Mouse (Mus musculus) bone marrow macrophage, adult 2 months (primary cell): Measurements from ENCODE around the gene Reps2.

Experiments used
- CTCF ChIP-seq: IDR thresholded peaks from 2 replicates; pipeline ENCODE4 v1.5.1; 2012; ENCODE audit warnings: low read depth, mild to moderate bottlenecking, low read length, moderate library complexity
- POLR2A ChIP-seq: IDR thresholded peaks from 2 replicates; pipeline ENCODE4 v1.6.1; 2012; ENCODE audit warnings: mild to moderate bottlenecking, low read depth, low read length, borderline replicate concordance

GRCm38 (mm10) chrX:162621194-162622090 lies 22.0 kb downstream of the Reps2 start:
- TF ChIP-seq CTCF = no peak
- no peak for TF ChIP-seq POLR2A
